Mouse (Mus musculus) spleen, adult 18-20 months (tissue): ENCODE data around the gene Prrt1.

Experiments
- DNase-seq, 2 experiments: peaks; one replicate each; pipeline ENCODE4 v3.0.0; 2022; ENCODE audit warnings: mixed read lengths in 2 of 2

Gene Prrt1

GRCm38 (mm10) chr17:34651507-34652221 lies 22.3 kb downstream of the Prrt1 start:
- DNase-seq, result peak in 1 of 2 experiments; percentile 43

GRCm38 (mm10) chr17:34652546-34652945 lies 23.2 kb downstream of the Prrt1 start:
- no peak for DNase-seq

- DNase-seq, result no peak
These were observed 23.7 kb downstream of the Prrt1 start for GRCm38 (mm10) chr17:34652985-34653384.

- DNase-seq, result peak in 1 of 2 experiments; percentile 43
These were observed 24.5 kb downstream of the Prrt1 start for GRCm38 (mm10) chr17:34653746-34654285.

GRCm38 (mm10) chr17:34654392-34654791 lies 25.1 kb downstream of the Prrt1 start:
- DNase-seq, result no peak

GRCm38 (mm10) chr17:34655160-34655559 lies 25.8 kb downstream of the Prrt1 start:
- no peak for DNase-seq

GRCm38 (mm10) chr17:34655581-34655991 lies 26.3 kb downstream of the Prrt1 start:
- peak in 1 of 2 experiments; percentile 40 for DNase-seq

- no peak for DNase-seq
These were observed 27.3 kb downstream of the Prrt1 start for GRCm38 (mm10) chr17:34656666-34657065.

- no peak for DNase-seq
These were observed 27.9 kb downstream of the Prrt1 start for GRCm38 (mm10) chr17:34657271-34657670.

- no peak for DNase-seq
These were observed 28.8 kb downstream of the Prrt1 start for GRCm38 (mm10) chr17:34658145-34658544.

- DNase-seq, result no peak
These were observed 29.3 kb downstream of the Prrt1 start for GRCm38 (mm10) chr17:34658591-34658990.

GRCm38 (mm10) chr17:34659181-34659896 lies 30.0 kb downstream of the Prrt1 start:
- no peak for DNase-seq

- no peak for DNase-seq
These were observed 30.5 kb downstream of the Prrt1 start for GRCm38 (mm10) chr17:34659897-34660214.

GRCm38 (mm10) chr17:34660259-34660820 lies 31.0 kb downstream of the Prrt1 start:
- no peak for DNase-seq

GRCm38 (mm10) chr17:34661121-34661591 lies 31.8 kb downstream of the Prrt1 start:
- no peak for DNase-seq

- DNase-seq, result no peak
These were observed 33.1 kb downstream of the Prrt1 start for GRCm38 (mm10) chr17:34662468-34662867.

- no peak for DNase-seq
These were observed 33.6 kb downstream of the Prrt1 start for GRCm38 (mm10) chr17:34662978-34663377.

GRCm38 (mm10) chr17:34663558-34663957 lies 34.2 kb downstream of the Prrt1 start:
- DNase-seq, result no peak

- no peak for DNase-seq
These were observed 35.1 kb downstream of the Prrt1 start for GRCm38 (mm10) chr17:34664472-34664871.

GRCm38 (mm10) chr17:34670235-34670634 lies 40.9 kb downstream of the Prrt1 start, which contains the start of gene Tnxb:
TSS of gene Tnxb (plus strand) at chr17:34670535.
- DNase-seq, result no peak

GRCm38 (mm10) chr17:34671151-34672066 lies 42.1 kb downstream of the Prrt1 start:
- DNase-seq, result no peak

GRCm38 (mm10) chr17:34672246-34672792 lies 43.0 kb downstream of the Prrt1 start:
- no peak for DNase-seq
